Mouse (Mus musculus) left cerebral cortex, postnatal 14 days (tissue): ENCODE measurements around the gene Rnasel. TPM values are rescaled to one million over a fixed set of nuclear protein-coding genes. Genes with fewer than 3 reads are reported as not detected.

ENCODE experiments used
- DNase-seq, 2 experiments: peaks; one replicate each; pipeline ENCODE4 v3.0.0; 2021 to 2022; ENCODE audit warnings: low spot score in 2 of 2, mixed read lengths in 1 of 2
- intact Hi-C: fragments of 180-260 bp; cut with DNase I; formaldehyde crosslinking; loops from one replicate; pipeline ENCODE4 v1.15.1; 2025
- long read RNA-seq, 2 experiments: library from polyadenylated mRNA; stranded (forward); transcript quantifications; one replicate each; pipeline ENCODE4 v2.0.0; 2021
- total RNA-seq, 2 experiments: library from RNA; stranded (reverse); gene quantifications; 2 replicates each; pipeline ENCODE4 v1.2.3; 2021

Gene Rnasel
- 1 to 10 TPM; 7.6 to 8.3 TPM for total RNA-seq
- long read RNA-seq, experiment 1, result 0 reads
- long read RNA-seq, experiment 2, partial matches to known transcripts, result 0 of 1 reads
- long read RNA-seq, experiment 2, other reads (novel, unspliced or antisense), result 1 of 1 reads

DNA sequence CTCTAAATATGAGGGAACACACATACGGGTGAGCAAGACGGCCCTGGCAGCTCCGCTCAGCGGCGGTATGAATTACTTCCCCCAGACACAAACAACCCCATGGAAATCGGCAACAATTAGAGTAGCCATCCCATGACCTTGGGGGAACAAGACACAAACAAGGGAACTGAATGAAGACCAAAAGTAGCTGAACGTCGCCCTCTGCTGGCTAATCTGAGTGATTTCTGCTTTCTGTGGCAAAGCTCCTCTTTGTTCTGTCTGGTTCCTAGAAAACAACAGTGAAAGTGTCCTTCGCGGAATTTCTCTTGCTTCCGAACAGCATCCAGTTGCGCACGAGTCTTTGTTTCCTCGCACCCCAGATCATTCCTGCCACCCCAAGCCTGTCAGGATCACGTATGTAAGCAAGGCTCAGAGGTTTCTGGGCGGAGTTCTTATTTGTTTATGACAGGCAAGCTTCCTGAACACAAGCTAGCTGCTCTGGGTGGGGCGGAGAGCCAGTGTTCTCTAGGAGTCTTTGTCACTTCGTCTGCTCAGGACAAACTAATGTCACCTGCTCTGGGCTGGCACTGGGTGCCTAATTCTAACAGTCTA is at the start of gene Rnasel:
Gene Rnasel, plus strand, starts transcription at position 216 of the 591 bp plus-strand sequence.
- intact Hi-C loops, result loop anchor here (5.0 kb wide), 2 partner anchors 58 to 433 kb away; no protein-coding TSS in a partner anchor
- peak; percentile 60 to 65 for DNase-seq

DNA sequence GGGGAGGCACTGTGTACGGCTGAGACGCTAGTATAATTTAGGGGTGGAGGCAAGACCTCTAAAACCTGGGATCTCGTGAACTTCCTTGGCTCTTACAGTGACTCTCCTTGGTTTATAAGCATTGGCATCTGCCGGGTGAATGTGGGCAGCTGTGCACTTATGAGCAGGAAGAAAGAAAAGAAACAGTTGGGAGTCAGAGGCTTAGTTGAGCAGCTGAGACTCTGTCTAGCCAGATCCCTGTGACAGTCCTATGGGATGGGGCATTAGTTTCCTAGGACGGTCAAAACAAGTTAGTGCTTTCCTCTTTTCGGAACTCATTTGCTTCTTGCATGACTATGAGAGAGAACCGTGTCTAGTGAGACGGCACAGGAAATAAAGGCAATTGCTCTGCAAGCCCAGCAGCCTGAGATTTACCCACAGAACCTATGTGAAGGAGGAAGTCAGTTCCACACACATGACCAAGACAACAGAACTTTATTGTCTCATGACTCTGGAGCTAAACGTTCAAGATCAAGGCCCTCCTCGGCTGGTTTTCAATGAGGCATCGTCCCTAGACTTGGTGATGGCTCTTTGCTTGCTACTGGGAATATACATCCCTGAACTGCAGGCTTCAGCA is 48.7 kb upstream of the Rnasel start:
- DNase-seq, result no peak
- intact Hi-C loops, result no loop called here

DNA sequence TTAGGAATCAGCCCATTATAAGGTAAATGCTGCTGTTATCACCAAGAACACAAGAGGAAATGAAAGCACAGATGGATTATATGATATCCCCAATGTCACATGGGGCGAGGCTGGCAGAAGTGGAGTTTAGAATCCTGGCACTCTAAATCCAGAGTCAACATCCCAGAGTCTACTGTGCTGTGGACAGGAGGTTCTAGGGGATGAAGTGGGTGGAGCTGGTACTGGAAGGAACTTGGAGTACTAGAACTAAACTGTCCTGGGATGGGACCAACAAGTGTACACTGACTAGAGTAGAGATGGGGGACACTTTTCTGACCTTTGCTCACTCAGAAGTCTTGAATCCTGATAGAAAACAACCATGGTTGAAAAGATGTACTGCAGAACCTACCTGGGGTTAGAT is 47.8 kb upstream of the Rnasel start:
- intact Hi-C loops, result no loop called here

DNA sequence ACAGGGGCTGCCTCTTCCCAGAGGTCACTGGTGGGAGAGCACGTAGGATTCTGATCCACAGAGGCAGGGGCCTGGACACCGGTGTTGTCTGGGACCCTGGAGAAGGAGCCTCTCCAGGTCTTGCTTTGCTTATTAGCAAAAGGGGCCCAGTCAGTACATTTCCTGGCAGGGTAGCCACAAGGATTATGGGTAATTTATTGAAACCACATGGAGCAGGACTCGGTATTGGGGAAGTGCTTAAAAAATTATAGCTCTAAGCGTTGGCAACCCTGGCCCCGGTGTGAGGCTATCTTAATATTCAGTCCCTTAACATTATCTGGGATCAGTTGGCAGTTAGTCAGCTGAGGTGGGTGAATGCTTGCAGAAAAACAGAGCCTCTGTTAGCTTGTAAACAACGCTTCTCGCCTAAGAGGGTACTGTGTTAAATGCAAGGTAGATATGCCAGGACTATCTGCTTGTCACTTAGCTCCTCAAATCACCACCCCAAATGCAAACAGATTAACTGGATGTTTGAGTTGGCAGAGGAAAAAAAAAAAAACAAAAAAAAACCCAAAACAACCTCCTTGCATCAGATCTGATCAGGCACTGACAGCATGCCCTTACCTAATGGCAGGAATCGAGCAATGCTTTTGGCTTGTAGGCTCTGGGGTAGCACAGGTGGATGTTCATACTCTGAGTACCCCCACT is 46.9 kb upstream of the Rnasel start:
- intact Hi-C loops, result no loop called here
- no peak for DNase-seq

More for the DNA sequence above, 47.8 kb upstream of the Rnasel start:
- no peak for DNase-seq

DNA sequence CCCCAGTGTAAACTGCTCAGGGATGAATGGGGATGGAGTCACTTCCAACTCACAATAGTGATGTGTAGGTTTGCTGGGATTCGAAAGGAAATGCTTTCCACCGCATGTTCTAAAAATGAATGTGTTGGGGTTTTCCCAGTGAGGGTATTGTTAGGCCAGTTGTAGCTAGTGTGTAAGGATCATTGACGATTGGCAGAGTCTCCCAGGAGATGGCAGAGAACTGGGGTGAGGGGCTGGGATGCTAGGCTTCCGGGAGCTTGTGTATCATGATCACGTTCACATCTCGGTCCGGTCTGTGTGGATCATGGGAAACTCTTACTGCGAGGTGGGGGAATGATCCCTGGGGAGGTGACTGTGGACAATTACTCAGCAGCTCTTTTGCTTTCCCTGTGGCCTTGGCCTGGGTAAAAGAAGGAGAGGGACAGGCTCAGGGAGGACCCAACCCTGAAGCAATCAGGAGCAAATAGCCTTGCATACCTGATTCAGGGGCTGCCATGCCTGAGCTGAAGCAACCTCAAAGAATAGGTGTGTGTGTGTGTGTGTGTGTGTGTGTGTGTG is 46.3 kb upstream of the Rnasel start:
- intact Hi-C loops, result no loop called here
- DNase-seq, result no peak

DNA sequence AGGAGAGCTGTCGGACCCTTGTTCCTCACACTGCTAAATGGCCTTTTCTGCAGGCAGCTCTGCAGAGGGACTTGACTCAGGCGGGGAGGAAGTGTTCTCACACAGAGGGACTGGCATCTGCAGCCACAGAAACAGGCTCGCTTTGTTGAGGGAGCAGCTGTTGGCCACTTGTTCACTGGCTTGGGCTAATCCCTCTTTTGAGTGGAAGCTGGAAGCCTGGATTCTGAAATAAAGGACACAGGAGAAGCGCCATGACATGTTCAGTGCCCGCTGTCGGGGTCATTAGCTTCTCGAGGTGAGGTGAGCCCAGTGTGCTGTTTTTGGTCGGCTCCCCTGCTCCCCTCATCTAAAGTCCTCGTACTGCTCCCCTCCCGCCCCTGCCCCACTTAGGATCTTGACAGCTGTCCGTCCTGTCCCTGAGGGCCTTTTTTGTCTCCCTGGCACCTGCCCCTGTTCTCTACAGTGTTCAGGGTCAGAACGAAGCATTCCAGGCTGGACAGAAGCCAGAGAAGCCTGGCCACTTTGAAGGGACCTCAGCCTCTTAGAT is 45.7 kb upstream of the Rnasel start:
- DNase-seq, result peak; percentile 46 to 71
- intact Hi-C loops, result no loop called here

DNA sequence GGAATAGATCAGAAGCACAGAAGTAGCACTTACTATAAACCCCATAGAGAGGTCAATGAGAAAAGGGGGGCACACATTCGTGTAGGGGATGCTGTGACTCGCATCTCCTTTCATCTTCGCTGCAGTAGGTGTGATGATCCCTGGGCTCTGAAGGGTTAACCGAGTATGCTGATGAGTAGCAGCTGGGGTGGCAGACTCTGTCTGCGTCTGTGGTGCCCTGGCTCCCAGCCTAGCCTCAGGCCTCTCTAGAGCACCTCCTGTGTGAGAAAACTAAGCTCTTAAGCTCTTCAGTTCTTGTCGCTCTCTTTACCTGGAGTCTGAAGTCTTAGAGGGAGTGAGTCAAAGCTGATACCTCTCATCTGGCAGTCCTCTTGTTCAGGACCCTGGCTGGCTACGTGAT is 45.1 kb upstream of the Rnasel start:
- no peak for DNase-seq
- intact Hi-C loops, result no loop called here

DNA sequence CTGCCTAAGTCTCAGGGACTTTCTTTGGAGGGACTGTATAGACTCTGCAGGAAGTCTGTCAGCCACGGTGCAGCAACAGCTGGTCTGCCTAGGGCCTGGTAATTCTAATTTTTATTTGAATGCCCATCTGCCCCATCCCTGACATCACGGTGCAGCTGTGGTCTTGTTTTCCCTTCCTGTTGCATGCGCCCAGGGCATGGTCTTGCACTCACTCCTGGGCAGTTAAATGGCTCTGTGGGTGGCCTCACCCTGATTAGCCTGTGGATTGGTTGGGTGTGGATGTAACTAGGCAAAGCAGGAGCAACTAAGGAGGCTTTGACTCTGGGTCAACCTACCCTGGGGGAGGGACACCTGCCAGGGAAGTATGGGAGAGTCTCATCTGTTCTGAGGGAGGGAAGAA is 44.2 kb upstream of the Rnasel start:
- intact Hi-C loops, result no loop called here

DNA sequence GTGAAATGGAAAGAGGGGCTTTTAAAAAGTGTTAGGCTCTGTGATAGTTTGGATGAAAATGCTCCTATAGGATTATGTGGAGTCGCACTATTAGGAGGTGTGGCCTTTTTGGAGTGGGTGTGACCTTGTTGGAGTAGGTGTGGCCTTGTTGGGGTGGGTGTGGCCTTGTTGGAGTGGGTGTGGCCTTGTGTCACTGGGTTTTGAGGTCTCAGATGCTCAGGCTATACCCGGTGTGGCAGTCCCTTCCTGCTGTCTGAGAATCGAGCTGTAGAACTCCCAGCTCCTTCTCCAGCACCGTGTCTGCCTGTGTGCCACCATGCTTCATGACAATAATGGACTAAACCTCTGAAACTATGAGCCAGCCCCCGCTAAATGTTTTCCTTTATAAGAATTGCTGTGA is 40.6 kb upstream of the Rnasel start:
- intact Hi-C loops, result no loop called here
- no peak for DNase-seq

More for the DNA sequence above, 44.2 kb upstream of the Rnasel start:
- DNase-seq, result no peak

DNA sequence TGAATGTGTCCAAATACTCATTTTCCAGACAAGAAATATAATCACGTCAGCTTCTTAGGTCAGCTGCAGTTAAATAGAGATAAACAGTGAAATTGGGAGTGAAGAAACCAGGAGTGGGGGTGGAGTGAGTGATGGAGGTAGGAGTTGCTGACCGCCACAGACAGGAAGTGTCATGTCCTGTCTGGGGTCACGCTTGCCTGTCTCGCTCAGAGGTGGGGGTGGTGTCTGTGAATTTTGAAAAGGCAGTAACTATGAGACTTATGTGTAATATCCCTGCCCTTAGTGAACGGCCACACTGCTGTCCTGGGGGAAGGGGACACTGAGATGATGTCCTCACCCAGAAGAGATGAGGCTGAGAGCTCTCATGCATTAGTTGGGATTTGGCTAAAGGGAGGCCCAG is 39.8 kb upstream of the Rnasel start:
- intact Hi-C loops, result no loop called here
- DNase-seq, result no peak

DNA sequence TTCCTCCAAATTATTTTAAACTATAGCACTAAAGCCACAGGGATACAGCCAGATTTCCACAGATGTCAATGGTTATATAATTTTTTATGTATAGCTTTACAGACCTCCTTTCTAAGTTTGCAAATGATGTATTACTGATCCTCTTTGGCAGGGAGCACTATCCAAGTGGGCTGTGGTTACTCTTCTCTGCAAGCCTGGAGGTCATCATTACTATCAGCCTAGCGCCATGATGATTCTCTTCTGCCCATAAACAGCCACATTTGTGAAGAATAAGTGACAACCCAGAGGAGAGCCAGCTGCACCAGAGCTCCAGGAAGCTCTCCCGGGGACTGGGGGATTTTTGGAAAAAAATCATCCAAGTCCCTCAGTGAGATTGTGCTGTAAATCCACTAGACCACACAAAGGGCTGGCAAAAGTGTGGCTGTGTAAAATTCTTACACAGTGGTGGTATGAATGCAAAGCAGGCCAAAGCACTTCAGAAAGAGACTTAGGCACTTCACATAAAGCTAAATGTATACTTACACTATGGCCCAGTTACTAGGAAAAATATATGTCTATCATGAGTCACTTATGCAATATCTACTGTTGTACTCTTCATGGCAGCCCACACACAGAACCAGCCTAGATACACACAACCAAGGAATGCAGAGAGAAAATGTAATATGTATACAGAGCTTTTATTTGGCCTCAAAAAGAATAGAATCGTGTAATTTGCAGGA is 37.5 kb upstream of the Rnasel start:
- DNase-seq, result no peak
- intact Hi-C loops, result no loop called here

DNA sequence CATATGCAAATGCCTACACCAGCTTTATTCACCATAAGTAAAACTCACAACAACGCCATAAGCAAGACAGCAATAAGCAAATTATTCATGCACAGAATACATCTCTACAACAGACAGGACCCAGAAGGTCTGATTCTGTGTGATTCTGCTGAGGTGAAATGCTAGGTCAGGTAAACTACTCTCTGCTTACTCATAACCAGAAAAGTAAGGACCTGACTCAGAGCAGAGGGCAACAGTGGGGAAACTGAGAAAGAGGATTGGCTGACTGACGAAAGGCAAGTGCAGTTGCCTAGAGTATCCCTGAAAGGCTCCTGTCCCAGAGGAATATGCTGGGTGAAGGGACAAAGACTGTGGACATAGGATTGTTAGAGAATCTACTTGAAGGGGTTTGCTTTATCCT is 36.6 kb upstream of the Rnasel start:
- DNase-seq, result no peak
- intact Hi-C loops, result no loop called here

DNA sequence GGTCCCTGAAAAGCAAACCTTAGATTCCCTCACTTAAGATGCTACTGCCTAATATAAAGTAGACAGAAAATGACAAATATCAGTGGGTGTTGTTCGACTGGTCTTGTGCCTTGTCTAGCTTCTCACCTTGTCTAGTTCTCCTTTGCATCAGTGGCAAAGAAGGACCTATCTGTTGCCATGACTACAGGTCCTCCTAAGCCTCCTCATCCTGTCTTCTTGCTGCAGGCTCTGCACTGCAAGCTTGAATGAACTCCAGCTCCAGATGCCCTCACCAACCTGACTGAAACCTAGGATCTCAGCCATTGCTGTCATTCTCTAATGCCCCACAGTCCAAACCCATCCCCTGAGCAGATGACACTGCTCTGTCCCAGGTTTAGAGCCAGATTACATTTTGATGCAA is 31.2 kb upstream of the Rnasel start:
- intact Hi-C loops, result no loop called here
- DNase-seq, result no peak

DNA sequence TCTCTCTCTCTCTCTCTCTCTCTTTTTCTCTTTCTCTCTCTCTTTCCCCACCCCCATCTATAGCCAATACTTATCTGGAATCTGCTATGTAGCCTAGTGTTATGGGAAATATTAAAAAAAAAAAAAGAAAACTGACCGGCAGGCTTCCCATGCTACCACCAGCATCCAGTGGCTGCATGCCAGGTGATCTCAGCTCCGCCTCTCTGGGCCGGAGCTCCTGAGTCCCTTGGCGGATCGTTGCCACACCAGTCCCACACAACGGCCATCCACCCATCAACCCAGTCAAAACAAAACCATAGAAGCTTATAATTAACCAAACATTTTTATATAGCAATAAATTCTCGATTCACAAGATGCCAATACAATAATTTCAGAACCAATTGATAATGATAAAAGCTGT is 28.3 kb upstream of the Rnasel start:
- intact Hi-C loops, result no loop called here
- DNase-seq, result no peak

DNA sequence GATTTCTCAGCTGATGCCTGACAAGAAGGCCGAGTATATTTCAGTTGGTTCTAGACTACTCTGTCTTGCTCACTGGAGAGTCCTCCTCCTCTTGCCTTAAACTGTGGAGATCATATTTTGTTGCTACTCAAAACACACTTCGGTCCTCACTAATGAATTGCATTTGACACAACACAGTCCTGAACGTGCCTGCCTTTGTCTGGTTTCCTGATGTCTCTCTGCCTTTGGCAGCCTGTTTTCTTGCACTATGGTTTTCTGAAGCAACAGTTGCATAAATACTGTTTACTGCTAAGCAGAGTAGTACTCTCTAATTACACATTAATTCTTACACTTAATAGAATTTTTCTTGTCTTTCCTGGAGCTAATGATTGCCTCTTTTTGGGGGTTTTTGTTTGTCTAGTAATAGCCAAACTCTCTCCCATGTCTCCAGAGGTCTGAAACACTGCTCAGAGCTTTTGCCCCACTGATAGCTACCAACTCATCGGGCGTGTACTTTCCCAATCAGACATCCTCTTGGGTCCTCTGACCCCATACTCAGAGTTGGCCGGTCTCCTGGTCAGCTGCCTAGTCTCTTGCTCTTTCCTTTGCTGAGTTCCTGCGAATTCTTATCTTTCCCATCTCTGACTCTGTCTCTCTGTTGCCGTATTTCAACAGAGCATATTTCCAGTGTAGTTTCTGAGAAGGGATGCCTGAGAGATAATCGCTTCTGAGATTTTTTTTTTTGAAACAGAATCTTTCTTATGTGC is 27.5 kb upstream of the Rnasel start:
- no peak for DNase-seq
- intact Hi-C loops, result no loop called here

DNA sequence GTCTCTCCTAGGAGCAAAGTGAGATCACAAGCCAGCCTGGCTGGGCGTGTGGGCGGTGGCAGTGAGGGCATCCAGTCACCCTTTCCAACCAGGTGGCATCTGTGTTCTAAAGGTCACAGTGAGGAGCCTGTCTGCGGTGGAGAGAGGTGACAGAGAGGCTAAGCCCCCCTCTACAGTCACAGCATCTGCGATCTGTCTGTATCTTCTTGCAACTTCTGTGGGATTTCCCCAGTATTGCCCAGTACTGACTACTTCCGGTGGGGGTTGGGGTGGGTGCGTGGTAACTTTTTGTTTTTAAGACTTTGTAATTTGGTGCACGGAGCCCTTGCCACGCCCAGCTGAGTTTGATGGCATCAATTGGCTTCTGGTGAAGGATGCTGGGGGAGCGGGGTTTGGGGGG is 25.8 kb upstream of the Rnasel start:
- DNase-seq, result no peak
- intact Hi-C loops, result no loop called here

DNA sequence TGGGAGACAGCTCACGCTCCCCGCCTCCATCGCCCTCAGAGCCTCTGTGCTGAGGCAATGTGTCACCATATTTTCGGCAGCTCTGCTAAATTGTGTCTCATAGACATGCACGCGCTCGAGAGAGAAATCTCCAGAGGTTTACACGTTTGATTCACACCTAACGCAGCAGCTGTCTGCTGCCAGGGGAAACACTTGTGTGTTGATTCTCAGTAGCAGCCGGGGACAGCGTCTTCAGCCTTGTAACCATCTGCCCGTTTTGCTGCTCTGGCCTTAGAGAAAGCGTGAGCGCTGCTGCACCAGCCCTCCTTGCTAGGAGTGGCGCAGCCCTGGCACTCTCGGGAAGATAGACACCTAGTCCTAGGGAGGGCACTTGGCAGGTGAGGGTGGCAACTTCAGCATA is 22.6 kb upstream of the Rnasel start:
- intact Hi-C loops, result no loop called here
- DNase-seq, result peak in 1 of 2 experiments; percentile 66

DNA sequence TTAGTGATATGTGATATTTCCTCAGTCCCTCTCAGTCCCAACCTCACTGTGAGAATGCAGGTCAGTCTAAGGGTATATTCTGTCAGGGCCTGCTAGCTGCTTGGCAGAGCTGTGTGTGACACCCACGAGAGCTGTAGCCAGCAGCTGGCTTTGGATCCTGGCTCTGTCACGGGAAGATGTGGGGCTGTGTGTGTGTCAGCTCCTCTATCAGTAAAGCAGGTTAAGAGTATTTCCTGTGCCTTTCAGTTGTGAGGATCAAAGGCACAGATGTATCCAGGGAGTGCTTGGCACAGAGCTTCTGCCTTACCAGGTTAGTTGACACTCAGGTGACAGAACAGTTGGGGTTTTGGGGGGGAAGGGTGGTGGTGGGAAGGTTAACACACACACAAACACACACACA is 19.4 kb upstream of the Rnasel start:
- intact Hi-C loops, result no loop called here
- DNase-seq, result no peak

DNA sequence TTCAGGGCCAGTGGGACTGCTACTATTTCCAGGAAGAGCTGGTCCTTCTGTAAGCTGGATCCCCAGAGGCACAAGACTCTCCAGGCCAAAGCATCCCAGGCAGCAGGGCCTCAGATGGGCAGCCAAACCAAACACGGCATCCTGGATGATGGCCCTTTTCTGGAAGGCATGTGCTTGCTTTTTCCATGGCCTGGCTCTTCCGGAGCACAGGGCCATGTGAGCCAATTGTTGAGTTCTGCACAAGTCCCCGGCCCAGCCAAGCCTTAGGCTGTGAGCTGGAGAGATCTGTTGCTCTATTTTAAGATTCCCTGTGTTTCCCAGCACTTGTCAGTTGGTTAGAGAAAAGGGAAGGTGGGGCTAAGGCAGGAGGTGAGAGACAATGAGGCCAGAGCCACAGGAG is 18.6 kb upstream of the Rnasel start:
- intact Hi-C loops, result no loop called here
- no peak for DNase-seq
